Mouse (Mus musculus): Measurements from ENCODE around the gene Hoxd9.

The Hoxd9 gene

GRCm38 (mm10) chr2:74713239-74714150 is 16.0 kb downstream of the Hoxd9 start:
- no peak for DNase-seq (ENCODE audit: low read depth)

GRCm38 (mm10) chr2:74714156-74714789 is 16.7 kb downstream of the Hoxd9 start:
- no peak for DNase-seq (ENCODE audit: low read depth)

GRCm38 (mm10) chr2:74714881-74715280 is 17.4 kb downstream of the Hoxd9 start:
- no peak for DNase-seq (ENCODE audit: low read depth)

GRCm38 (mm10) chr2:74715504-74716241 is 18.1 kb downstream of the Hoxd9 start:
- peak; percentile 79 for DNase-seq (ENCODE audit: low read depth)

GRCm38 (mm10) chr2:74720384-74720783 is 22.9 kb downstream of the Hoxd9 start:
- no peak for DNase-seq (ENCODE audit: low read depth)

- no peak for DNase-seq (ENCODE audit: low read depth)
Measured at GRCm38 (mm10) chr2:74720955-74721491, 23.5 kb downstream of the Hoxd9 start.

GRCm38 (mm10) chr2:74721882-74722281 is 24.4 kb downstream of the Hoxd9 start:
- no peak for DNase-seq (ENCODE audit: low read depth)

GRCm38 (mm10) chr2:74722949-74723348 is 25.4 kb downstream of the Hoxd9 start:
- DNase-seq (ENCODE audit: low read depth), result no peak

GRCm38 (mm10) chr2:74724244-74725015 is 26.9 kb downstream of the Hoxd9 start:
- DNase-seq (ENCODE audit: low read depth), result no peak

GRCm38 (mm10) chr2:74725171-74725570 is 27.6 kb downstream of the Hoxd9 start:
- DNase-seq (ENCODE audit: low read depth), result no peak

- no peak for DNase-seq (ENCODE audit: low read depth)
Measured at GRCm38 (mm10) chr2:74726551-74726950, 29.0 kb downstream of the Hoxd9 start, which contains the start of gene Gm28230. Gm28230 (plus strand) TSS chr2:74726728.

- no peak for DNase-seq (ENCODE audit: low read depth)
Measured at GRCm38 (mm10) chr2:74726973-74727639, 29.6 kb downstream of the Hoxd9 start.

- no peak for DNase-seq (ENCODE audit: low read depth)
Measured at GRCm38 (mm10) chr2:74727640-74728302, 30.2 kb downstream of the Hoxd9 start.

GRCm38 (mm10) chr2:74728303-74728680 is 30.8 kb downstream of the Hoxd9 start:
- no peak for DNase-seq (ENCODE audit: low read depth)

- DNase-seq (ENCODE audit: low read depth), result no peak
Measured at GRCm38 (mm10) chr2:74730331-74730730, 32.8 kb downstream of the Hoxd9 start.

- DNase-seq (ENCODE audit: low read depth), result no peak
Measured at GRCm38 (mm10) chr2:74731055-74731454, 33.5 kb downstream of the Hoxd9 start.

- DNase-seq (ENCODE audit: low read depth), result no peak
Measured at GRCm38 (mm10) chr2:74731799-74732512, 34.4 kb downstream of the Hoxd9 start.

GRCm38 (mm10) chr2:74732513-74733316 is 35.2 kb downstream of the Hoxd9 start:
- DNase-seq (ENCODE audit: low read depth), result no peak

- DNase-seq (ENCODE audit: low read depth), result no peak
Measured at GRCm38 (mm10) chr2:74733317-74733661, 35.8 kb downstream of the Hoxd9 start.
